Mouse (Mus musculus) kidney, adult 2 months (tissue): ENCODE measurements around the gene Adcyap1r1.

ENCODE experiments used
- CTCF ChIP-seq: fragments of 200-500 bp; conservative IDR thresholded peaks from 2 replicates; pipeline ENCODE4 v1.5.1; 2011; ENCODE audit warnings: low read depth, mild to moderate bottlenecking, control low read depth, low read length, moderate library complexity, mixed read lengths; ENCODE audit not compliant: insufficient read depth, insufficient read length
- POLR2A ChIP-seq: fragments of 200-500 bp; IDR thresholded peaks from one replicate; pipeline ENCODE4 v1.6.1; 2011; ENCODE audit warnings: low read depth, low read length, control low read depth

DNA sequence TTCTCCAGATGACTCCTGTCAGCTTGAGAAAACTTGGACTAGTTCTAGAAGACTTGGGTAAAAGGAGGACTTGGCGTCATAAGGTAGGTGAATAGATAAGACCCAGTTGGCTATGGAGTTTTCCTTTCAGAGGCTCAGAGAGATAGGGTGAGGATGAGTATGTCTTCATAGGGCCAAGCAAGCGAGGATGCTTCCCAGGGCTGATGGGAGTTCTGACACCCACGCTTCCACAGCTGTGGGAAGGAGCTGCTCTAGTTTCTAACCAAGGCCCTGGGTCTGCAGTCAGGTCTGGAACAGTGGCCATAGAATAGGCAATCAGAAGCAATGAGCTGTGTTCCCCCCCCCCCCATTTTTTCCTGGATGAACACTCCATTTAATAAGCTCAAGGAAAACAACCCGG is 44.4 kb upstream of the Adcyap1r1 start:
- TF ChIP-seq POLR2A (no peak), CTCF (no peak)
